Mouse (Mus musculus) spleen, adult 10 weeks (tissue): ENCODE data around the gene Aicda. TPM values are rescaled to one million over a fixed set of nuclear protein-coding genes. Genes with fewer than 3 reads are reported as not detected.

Source experiments
- polyA plus RNA-seq: library from polyadenylated mRNA; stranded (reverse); fragments of 350-450 nt; fragmentation: Illumina TruSeq; extraction: RNeasy Lipid Tissue Mini Kit (QIAGEN cat#74804); gene quantifications from one replicate; pipeline ENCODE4 v1.2.3, GENCODE M21; 2015; ENCODE audit warnings: low replicate concordance; ENCODE audit not compliant: insufficient read depth

The Aicda gene
- 2.0 TPM for polyA plus RNA-seq

DNA sequence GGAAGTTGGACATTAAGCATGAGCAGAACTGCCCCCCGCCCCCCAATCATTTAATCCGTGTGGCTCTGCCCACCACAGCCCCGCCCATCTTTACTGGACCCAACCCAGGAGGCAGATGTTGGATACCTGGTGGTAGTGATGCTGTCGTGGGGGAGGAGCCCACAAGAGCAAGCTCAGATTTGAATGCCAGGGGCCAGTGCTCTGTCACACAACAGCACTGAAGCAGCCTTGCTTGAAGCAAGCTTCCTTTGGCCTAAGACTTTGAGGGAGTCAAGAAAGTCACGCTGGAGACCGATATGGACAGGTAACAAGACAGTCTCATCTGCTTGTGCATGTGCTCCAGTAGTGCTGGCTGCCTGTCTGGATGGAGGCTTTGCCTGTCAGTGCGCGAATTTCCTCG lies at the start of gene Aicda:
Gene Aicda, plus strand, starts transcription at position 196 of the 400 bp plus-strand sequence.

DNA sequence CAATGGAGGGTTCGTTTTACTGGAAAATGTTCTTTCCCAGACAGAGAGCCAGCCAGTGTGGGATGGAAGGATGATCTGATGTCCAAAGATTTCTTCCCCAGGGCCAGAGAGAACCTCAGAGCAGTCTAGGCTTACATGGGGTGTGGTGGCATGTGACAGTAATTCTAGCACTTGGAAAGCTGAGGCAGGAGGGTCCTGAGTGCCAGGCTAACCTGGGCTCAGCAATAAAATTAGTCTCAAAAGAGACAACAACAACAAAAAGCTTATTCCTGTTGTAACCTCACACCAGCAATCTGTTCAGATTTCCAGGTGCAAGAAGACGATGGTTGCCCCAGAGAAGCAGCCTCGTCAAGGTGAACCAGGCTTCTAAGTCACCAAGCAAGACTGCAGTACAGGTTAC lies 48.1 kb upstream of the Aicda start, which contains the start of gene Mfap5:
Gene Mfap5, plus strand, starts transcription at position 301 of the 400 bp plus-strand sequence.

DNA sequence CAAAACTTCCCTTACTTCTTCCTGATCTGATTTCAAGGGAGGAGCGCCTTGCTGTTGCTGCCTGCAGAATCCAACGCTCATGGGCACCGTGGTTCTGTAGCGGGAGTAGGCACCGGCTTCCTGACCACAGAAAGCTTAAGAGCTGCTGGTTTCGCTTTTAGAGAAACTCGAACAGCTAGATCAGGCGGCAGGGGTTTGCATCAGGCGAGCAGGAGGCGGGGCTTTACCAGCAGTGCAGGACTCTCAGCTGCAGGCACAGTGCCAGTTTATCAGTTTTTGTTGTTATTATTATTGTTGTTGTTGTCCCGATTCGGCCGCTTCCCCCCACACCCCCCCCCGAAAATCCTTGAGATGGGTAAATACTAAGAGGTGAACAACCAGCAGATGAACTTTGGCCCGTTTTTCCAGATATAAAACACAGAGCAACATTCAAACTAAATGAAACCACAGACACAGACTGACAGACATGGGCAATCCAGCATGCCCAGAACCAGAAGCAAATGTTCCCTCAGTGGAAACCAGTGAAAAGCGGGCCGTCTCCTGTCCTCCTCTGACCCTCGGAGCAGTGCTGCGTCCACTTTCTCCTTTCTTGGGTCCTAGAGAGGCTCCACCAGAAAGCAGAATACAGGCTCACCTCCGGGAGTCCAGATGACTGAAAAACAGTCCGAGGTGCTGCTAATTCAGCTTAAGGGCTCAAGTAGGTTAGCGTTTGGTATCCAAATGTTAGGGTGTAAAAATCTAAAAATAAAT lies 48.8 kb downstream of the Aicda start, which contains the start of gene Apobec1:
Gene Apobec1, minus strand, starts transcription at position 203 of the 750 bp plus-strand sequence.

DNA sequence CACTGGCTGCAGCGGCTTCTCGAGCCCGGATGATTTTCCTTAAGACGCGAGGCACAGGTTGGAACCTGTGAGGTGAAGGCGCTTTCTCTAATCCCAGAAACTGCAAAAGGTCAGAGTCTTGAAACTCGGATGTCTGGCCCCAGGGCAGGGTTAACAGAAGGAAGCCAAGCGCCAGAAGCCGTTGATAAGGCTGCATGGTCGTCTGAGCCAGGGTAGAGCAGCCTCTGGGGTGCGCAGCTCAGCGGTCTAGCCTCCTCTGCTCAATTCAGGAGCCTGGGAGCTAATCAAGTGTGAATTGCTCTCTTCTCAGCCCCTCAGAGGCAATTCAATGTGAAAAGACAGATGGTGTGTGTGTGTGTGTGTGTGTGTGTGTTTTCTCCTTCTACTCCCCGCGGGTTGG lies 56.2 kb downstream of the Aicda start, which contains the start of gene Gdf3:
Gene Gdf3, minus strand, starts transcription at position 317 of the 400 bp plus-strand sequence.

Other genes with a start within 250 kb of the Aicda start
- gene M6pr, start 245.1 kb upstream of the Aicda start, polyA plus RNA-seq = 294 TPM
- 13.2 TPM for gene Phc1, start 213.2 kb upstream of the Aicda start, polyA plus RNA-seq
- 0.50 TPM for gene Rimklb, start 55.0 kb upstream of the Aicda start, polyA plus RNA-seq
- gene Mfap5, start 48.0 kb upstream of the Aicda start, polyA plus RNA-seq = 10.8 TPM
- 109 TPM for gene Apobec1, start 48.6 kb downstream of the Aicda start, polyA plus RNA-seq
- 0.66 TPM for gene Gdf3, start 56.3 kb downstream of the Aicda start, polyA plus RNA-seq
- 0.41 TPM for gene Dppa3, start 72.6 kb downstream of the Aicda start, polyA plus RNA-seq
- not detected for gene Nanog, start 153.7 kb downstream of the Aicda start, polyA plus RNA-seq
- gene Slc2a3, start 247.8 kb downstream of the Aicda start, polyA plus RNA-seq = 34.6 TPM